ENCODE assay signal across 8 mouse cellular contexts in genomic region chr8:117772597-117772996, GRCm38 (mm10). TPM values are rescaled to one million over a fixed set of nuclear protein-coding genes. Genes with fewer than 3 reads are reported as not detected.
DNase-seq lines count a peak whose midpoint lies in the region; ATAC-seq and TF ChIP-seq lines count a peak whose summit lies in the region.

No protein-coding gene starts in this region.

- H3K36me3 ChIP-seq in liver, adult 2 months (ENCODE audit: control insufficient read depth, insufficient read depth, low read length): no peaks in the 10 kb centered on the region
- no peaks in the 10 kb centered on the region for H3K36me3 ChIP-seq in liver, embryonic 11.5 days (ENCODE audit: control insufficient read depth, insufficient read depth, low read length)
- no peaks in the 10 kb centered on the region for H3K36me3 ChIP-seq in ES-Bruce4 (ENCODE audit: control insufficient read depth, insufficient read depth, low read length, poor library complexity, severe bottlenecking)
- no peaks in the 10 kb centered on the region for H3K36me3 ChIP-seq in midbrain, embryonic 15.5 days (replicated peaks)

- DNase-seq in liver, adult 2 months (ENCODE audit: extremely low read depth, low read depth, low spot score): no peak
- DNase-seq in liver, embryonic 11.5 days (ENCODE audit: low spot score): no peak
- DNase-seq in right cerebral cortex, postnatal 10 days (ENCODE audit: low spot score in 2 of 2): no peak
- no peak for DNase-seq in spleen, postnatal 4 days (ENCODE audit: low spot score in 2 of 2)

- no peak for TF ChIP-seq POLR2A in liver, adult 2 months (IDR thresholded peaks at IDR 0.05; ENCODE audit: extremely low read depth, insufficient read depth, low read length)
- no peak for TF ChIP-seq POLR2A in ES-Bruce4 (IDR thresholded peaks at IDR 0.05; ENCODE audit: insufficient read depth, low read length)

- no peak overlapping the region for H3K4me2 ChIP-seq in liver, embryonic 11.5 days
- no peak overlapping the region for H3K4me2 ChIP-seq in midbrain, embryonic 15.5 days

- no peak overlapping the region for H3K9ac ChIP-seq in liver, adult 2 months (ENCODE audit: low read depth, low read length)
- H3K9ac ChIP-seq in liver, embryonic 11.5 days (ENCODE audit: low read depth, low read length): no peak overlapping the region
- H3K9ac ChIP-seq in ES-Bruce4 (ENCODE audit: low read depth, poor library complexity, severe bottlenecking): no peak overlapping the region
- no peak overlapping the region for H3K9ac ChIP-seq in midbrain, embryonic 15.5 days

- TF ChIP-seq EP300 in ES-Bruce4 (IDR thresholded peaks at IDR 0.05; ENCODE audit: insufficient read depth, low read depth, low read length): no peak

- H3K27ac ChIP-seq in liver, adult 2 months (replicated peaks; ENCODE audit: insufficient read depth, low read depth, low read length): no peak overlapping the region
- no peak overlapping the region for H3K27ac ChIP-seq in liver, embryonic 11.5 days (ENCODE audit: low read depth, low read length)
- H3K27ac ChIP-seq in ES-Bruce4 (ENCODE audit: insufficient read depth, low read length): no peak overlapping the region
- no peak overlapping the region for H3K27ac ChIP-seq in midbrain, embryonic 15.5 days

- no peaks in the 10 kb centered on the region for H3K9me3 ChIP-seq in liver, embryonic 11.5 days (ENCODE audit: control insufficient read depth, low read length)
- no peaks in the 10 kb centered on the region for H3K9me3 ChIP-seq in ES-Bruce4 (replicated peaks; ENCODE audit: control insufficient read depth, insufficient read depth, low read length, poor library complexity, severe bottlenecking)
- no peaks in the 10 kb centered on the region for H3K9me3 ChIP-seq in midbrain, embryonic 15.5 days

- no peaks in the 10 kb centered on the region for H3K27me3 ChIP-seq in liver, adult 2 months (ENCODE audit: control insufficient read depth, insufficient read depth, low read length)
- H3K27me3 ChIP-seq in liver, embryonic 11.5 days (replicated peaks; ENCODE audit: control insufficient read depth, insufficient read depth, low read length): no peaks in the 10 kb centered on the region
- no peaks in the 10 kb centered on the region for H3K27me3 ChIP-seq in ES-Bruce4 (ENCODE audit: control insufficient read depth, insufficient read depth, low read length, poor library complexity, severe bottlenecking)
- no peaks in the 10 kb centered on the region for H3K27me3 ChIP-seq in midbrain, embryonic 15.5 days (replicated peaks)

- WGBS in liver, adult 2 months: 68% methylated on average over 2 of the region's 2 CpGs
- WGBS in liver, embryonic 11.5 days: 38% methylated on average over 2 of the region's 2 CpGs
- WGBS in midbrain, embryonic 15.5 days: 58% methylated on average over 2 of the region's 2 CpGs

- TF ChIP-seq CTCF in liver, adult 2 months (IDR thresholded peaks at IDR 0.05; ENCODE audit: low read depth, low read length): peak; percentile 20; the same call in 1 of the 2 replicates
- TF ChIP-seq CTCF in ES-Bruce4 (IDR thresholded peaks at IDR 0.05; ENCODE audit: low read depth, low read length): peak; percentile 62

- H3K4me1 ChIP-seq in liver, adult 2 months (ENCODE audit: control insufficient read depth, insufficient read depth, low read length): no peaks in the 10 kb centered on the region
- H3K4me1 ChIP-seq in liver, embryonic 11.5 days (replicated peaks; ENCODE audit: control insufficient read depth, insufficient read depth, low read length): peaks cover 6% of the 10 kb centered on the region
- no peaks in the 10 kb centered on the region for H3K4me1 ChIP-seq in ES-Bruce4 (ENCODE audit: control insufficient read depth, insufficient read depth, low read length)
- H3K4me1 ChIP-seq in midbrain, embryonic 15.5 days: no peaks in the 10 kb centered on the region

- ATAC-seq in liver, embryonic 11.5 days (replicated peaks; ENCODE audit: low FRiP score): no peak
- ATAC-seq in granulocyte monocyte progenitor cell, adult 5-6 weeks (replicated peaks; ENCODE audit: poor library complexity, severe bottlenecking): peak; percentile 46
- ATAC-seq in megakaryocyte-erythroid progenitor cell, adult 5-6 weeks (replicated peaks; ENCODE audit: low FRiP score, low TSS enrichment, poor library complexity, severe bottlenecking): peak; percentile 20; the same call in 1 of the 2 replicates
- ATAC-seq in midbrain, embryonic 15.5 days (replicated peaks): no peak

- H3K4me3 ChIP-seq in liver, adult 2 months (ENCODE audit: insufficient read depth, low read depth, low read length): no peak overlapping the region
- H3K4me3 ChIP-seq in liver, embryonic 11.5 days (ENCODE audit: low read depth, low read length): no peak overlapping the region
- H3K4me3 ChIP-seq in ES-Bruce4 (ENCODE audit: low read depth, low read length): no peak overlapping the region
- H3K4me3 ChIP-seq in midbrain, embryonic 15.5 days: no peak overlapping the region

- no peaks in the 10 kb centered on the region for H3K79me2 ChIP-seq in liver, adult 2 months (ENCODE audit: control insufficient read depth, insufficient read depth, low read length)

RNA-seq across cellular contexts. Expression of gene Mphosph6, which starts 29.1 kb away (rescaled TPM):
- 3.2 and 3.4 TPM in 2 replicates for total RNA-seq in liver, adult 2 months (2014; rRNA removed)
- polyA plus RNA-seq in liver, adult 2 months (2012; rRNA removed): 0.92 and 1.2 TPM in 2 replicates
- 83.7 and 89.8 TPM in 2 replicates for polyA plus RNA-seq in liver, embryonic 11.5 days (2014; fragmentation: Nextera tagmentation; extraction: Ambion mirVana)
- 88.0 and 98.3 TPM in 2 replicates for polyA plus RNA-seq in ES-Bruce4 (2011; ENCODE audit: insufficient read depth, insufficient read length, low read depth, missing spikeins)
- total RNA-seq in granulocyte monocyte progenitor cell, adult 5-6 weeks (2014; fragmentation: Nextera tagmentation): 50.6 and 57.8 TPM in 2 replicates
- total RNA-seq in granulocyte monocyte progenitor cell, adult 5-6 weeks (2017): 47.7 and 55.2 TPM in 2 replicates
- 60.1 and 75.8 TPM in 2 replicates for total RNA-seq in megakaryocyte-erythroid progenitor cell, adult 5-6 weeks (2014; fragmentation: Nextera tagmentation)
- 61.9 and 62.5 TPM in 2 replicates for total RNA-seq in megakaryocyte-erythroid progenitor cell, adult 5-6 weeks (2017)
- polyA plus RNA-seq in midbrain, embryonic 15.5 days (2015; fragmentation: Nextera tagmentation; extraction: Ambion mirVana): 28.8 and 29.8 TPM in 2 replicates

Comparison
In these comparisons a context has a peak if more than half of its experiments do, and no peak if none do; other contexts are left out.
1. RNA of gene Mphosph6, which starts 29.1 kb away (polyA plus RNA-seq): 88.0 to 98.3 TPM in ES-Bruce4, 83.7 to 89.8 TPM in liver, embryonic 11.5 days and 28.8 to 29.8 TPM in midbrain, embryonic 15.5 days; 0.92 to 1.2 TPM in liver, adult 2 months; every median in the first group is over 10 times any median in the second.
2. ATAC-seq: peak in granulocyte monocyte progenitor cell, adult 5-6 weeks (single experiment) and megakaryocyte-erythroid progenitor cell, adult 5-6 weeks (single experiment); none in liver, embryonic 11.5 days (single experiment) and midbrain, embryonic 15.5 days (single experiment).